Mouse (Mus musculus): Measurements from ENCODE around the gene Gbe1. TPM values are rescaled to one million over a fixed set of nuclear protein-coding genes. Genes with fewer than 3 reads are reported as not detected.

Gbe1 gene
- polyA plus RNA-seq, 1 experiment from 2014 or later: 18.0 TPM

DNA sequence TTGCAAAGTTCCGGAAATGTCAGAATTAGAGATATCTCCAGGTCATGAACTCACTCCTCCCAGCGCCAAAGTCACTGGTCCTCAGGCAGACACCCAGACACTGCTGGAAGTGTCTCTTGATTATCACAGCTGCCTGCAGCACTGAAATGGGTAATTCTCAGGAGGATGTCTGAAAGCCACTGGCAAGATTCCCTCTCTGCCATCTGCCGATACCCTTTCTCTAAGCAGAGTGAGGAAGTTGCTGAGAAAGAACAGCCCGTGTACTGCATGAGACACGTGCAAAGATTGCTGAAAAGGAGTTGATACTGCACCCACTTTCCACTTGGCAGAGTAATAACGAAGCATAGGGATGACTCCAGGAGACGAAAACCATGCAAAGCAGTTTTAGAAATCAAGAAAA lies 272.2 kb downstream of the Gbe1 start:
- no peak overlapping the region for H3K4me2 ChIP-seq (ENCODE audit: low read length)
- no peak for ATAC-seq
- H3K9me3 ChIP-seq (ENCODE audit: control insufficient read depth, low read length): no peaks in the 10 kb centered on the region
- no peak overlapping the region for H3K9ac ChIP-seq (ENCODE audit: low read depth, low read length)
- WGBS: no CpG with 5 or more reads among the region's 7 CpGs
- no peaks in the 10 kb centered on the region for H3K36me3 ChIP-seq (ENCODE audit: control insufficient read depth, insufficient read depth, low read length)
- no peak overlapping the region for H3K4me3 ChIP-seq (ENCODE audit: low read length)
- H3K4me1 ChIP-seq (ENCODE audit: control insufficient read depth, insufficient read depth, low read depth, low read length): no peaks in the 10 kb centered on the region
- no peaks in the 10 kb centered on the region for H3K27me3 ChIP-seq (replicated peaks; ENCODE audit: control insufficient read depth, insufficient read depth, low read length)
- no peak overlapping the region for H3K27ac ChIP-seq (ENCODE audit: low read depth, low read length)

DNA sequence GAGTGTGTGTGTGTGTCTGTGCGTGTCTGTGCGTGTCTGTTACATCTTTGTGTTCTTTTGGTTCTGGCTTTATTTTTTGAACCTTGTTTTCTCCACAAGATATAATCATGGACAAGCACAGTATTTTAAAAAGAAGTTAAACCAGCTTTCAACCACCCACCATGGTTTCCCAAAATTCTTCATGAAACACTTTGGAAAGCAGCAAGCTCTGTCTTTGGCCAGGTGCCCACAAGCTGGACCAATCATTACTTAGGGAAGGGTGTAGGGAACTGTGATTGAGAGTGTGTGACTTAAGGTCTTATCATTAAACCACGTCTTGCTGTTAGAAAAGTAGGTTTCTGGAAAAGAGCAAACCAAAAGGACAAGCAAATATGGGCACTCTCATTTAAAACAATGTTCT lies 288.6 kb downstream of the Gbe1 start:
- Histone ChIP-seq H3K9me3 (ENCODE audit: control insufficient read depth, low read length) (no peaks in the 10 kb centered on the region), H3K27me3 (replicated peaks; ENCODE audit: control insufficient read depth, insufficient read depth, low read length) (no peaks in the 10 kb centered on the region), H3K4me2 (ENCODE audit: low read length) (no peak overlapping the region), H3K4me1 (ENCODE audit: control insufficient read depth, insufficient read depth, low read depth, low read length) (no peaks in the 10 kb centered on the region), H3K36me3 (ENCODE audit: control insufficient read depth, insufficient read depth, low read length) (no peaks in the 10 kb centered on the region), H3K4me3 (ENCODE audit: low read length) (no peak overlapping the region), H3K27ac (ENCODE audit: low read depth, low read length) (no peak overlapping the region), H3K9ac (ENCODE audit: low read depth, low read length) (no peak overlapping the region)
- no peak for ATAC-seq
- WGBS: 96% methylated on average over 3 of the region's 3 CpGs

DNA sequence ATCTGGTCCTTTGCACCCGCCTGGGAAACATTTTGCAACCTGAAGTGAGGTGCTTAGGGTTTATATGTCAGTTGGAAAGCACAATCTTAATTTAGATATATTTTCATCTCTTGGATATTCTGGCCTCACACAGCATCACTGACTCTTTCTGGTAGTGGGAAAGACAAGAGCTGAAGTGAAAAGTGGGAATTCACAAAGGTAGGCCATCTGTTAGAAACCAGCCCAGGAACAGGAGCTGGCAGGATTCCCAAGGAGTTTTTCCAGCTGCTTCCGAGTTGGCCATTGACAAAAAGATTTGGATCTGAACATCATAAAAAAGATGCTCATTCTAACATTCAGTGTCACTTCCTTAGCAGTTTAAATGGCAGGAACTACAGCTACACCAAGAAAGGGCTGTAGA lies 294.6 kb downstream of the Gbe1 start:
- no peaks in the 10 kb centered on the region for H3K36me3 ChIP-seq (ENCODE audit: control insufficient read depth, insufficient read depth, low read length)
- H3K27ac ChIP-seq (ENCODE audit: low read depth, low read length): no peak overlapping the region
- no peaks in the 10 kb centered on the region for H3K27me3 ChIP-seq (replicated peaks; ENCODE audit: control insufficient read depth, insufficient read depth, low read length)
- H3K4me1 ChIP-seq (ENCODE audit: control insufficient read depth, insufficient read depth, low read depth, low read length): no peaks in the 10 kb centered on the region
- WGBS: 68% methylated on average over 2 of the region's 2 CpGs
- no peak overlapping the region for H3K4me3 ChIP-seq (ENCODE audit: low read length)
- H3K9ac ChIP-seq (ENCODE audit: low read depth, low read length): no peak overlapping the region
- H3K4me2 ChIP-seq (ENCODE audit: low read length): no peak overlapping the region
- H3K9me3 ChIP-seq (ENCODE audit: control insufficient read depth, low read length): no peaks in the 10 kb centered on the region
- ATAC-seq: no peak

DNA sequence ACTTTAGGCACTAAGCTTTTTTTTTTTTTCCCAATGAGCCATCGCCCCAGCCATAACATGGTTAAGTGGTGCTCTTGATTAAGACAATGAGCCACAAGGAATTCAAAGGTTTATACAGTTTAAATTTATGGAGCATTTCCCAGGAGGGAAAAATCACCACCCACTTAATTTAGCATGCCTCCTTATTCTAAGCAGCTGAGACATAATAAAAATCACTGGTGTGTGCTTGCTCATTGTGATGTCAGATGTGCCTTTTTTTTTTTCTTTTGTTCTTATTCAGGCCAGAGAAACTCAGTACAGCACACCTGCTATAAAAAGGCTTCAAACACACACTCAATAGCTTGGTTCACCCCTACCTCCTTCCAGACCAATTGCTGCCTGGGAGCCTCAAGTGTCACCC lies 303.9 kb downstream of the Gbe1 start:
- 70% methylated on average over 1 of the region's 1 CpGs for WGBS
- ATAC-seq: no peak

DNA sequence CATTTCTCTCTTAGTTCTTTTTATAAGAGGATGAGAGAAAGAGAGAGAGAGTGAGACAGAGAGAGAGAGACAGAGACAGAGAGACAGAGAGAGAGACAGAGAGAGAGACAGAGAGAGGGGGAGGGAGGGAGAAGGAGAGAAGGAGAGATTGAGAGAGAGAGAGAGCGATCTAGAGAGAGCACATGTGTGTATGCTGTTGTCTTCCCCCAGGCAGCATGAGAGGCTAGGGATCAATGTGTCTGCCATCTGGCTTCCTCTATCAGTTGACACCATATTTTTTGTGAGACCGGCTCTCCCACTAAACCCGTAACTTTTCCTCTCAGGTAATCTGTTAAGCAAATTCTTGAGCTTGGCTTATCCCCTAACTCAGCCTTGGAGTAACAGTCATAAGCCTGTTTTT lies 304.4 kb downstream of the Gbe1 start:
- no peak for ATAC-seq
- WGBS: 89% methylated on average over 3 of the region's 3 CpGs

More for the DNA sequence above, 303.9 kb downstream of the Gbe1 start:
- no peaks in the 10 kb centered on the region for H3K36me3 ChIP-seq (ENCODE audit: control insufficient read depth, insufficient read depth, low read length)
- no peak overlapping the region for H3K27ac ChIP-seq (ENCODE audit: low read depth, low read length)
- H3K4me3 ChIP-seq (ENCODE audit: low read length): no peak overlapping the region
- no peak overlapping the region for H3K9ac ChIP-seq (ENCODE audit: low read depth, low read length)
- no peaks in the 10 kb centered on the region for H3K27me3 ChIP-seq (replicated peaks; ENCODE audit: control insufficient read depth, insufficient read depth, low read length)
- no peak overlapping the region for H3K4me2 ChIP-seq (ENCODE audit: low read length)
- H3K9me3 ChIP-seq (ENCODE audit: control insufficient read depth, low read length): no peaks in the 10 kb centered on the region
- no peaks in the 10 kb centered on the region for H3K4me1 ChIP-seq (ENCODE audit: control insufficient read depth, insufficient read depth, low read depth, low read length)

More for the DNA sequence above, 304.4 kb downstream of the Gbe1 start:
- Histone ChIP-seq H3K4me2 (ENCODE audit: low read length) (no peak overlapping the region), H3K4me1 (ENCODE audit: control insufficient read depth, insufficient read depth, low read depth, low read length) (no peaks in the 10 kb centered on the region), H3K27ac (ENCODE audit: low read depth, low read length) (no peak overlapping the region), H3K27me3 (replicated peaks; ENCODE audit: control insufficient read depth, insufficient read depth, low read length) (no peaks in the 10 kb centered on the region), H3K36me3 (ENCODE audit: control insufficient read depth, insufficient read depth, low read length) (no peaks in the 10 kb centered on the region), H3K9ac (ENCODE audit: low read depth, low read length) (no peak overlapping the region), H3K4me3 (ENCODE audit: low read length) (no peak overlapping the region), H3K9me3 (ENCODE audit: control insufficient read depth, low read length) (no peaks in the 10 kb centered on the region)
